Mouse (Mus musculus): ENCODE data around the gene Hist1h2bf. TPM values are rescaled to one million over a fixed set of nuclear protein-coding genes. Genes with fewer than 3 reads are reported as not detected.
"Not testable (repeated sequence)": the region's sequence is repeated elsewhere in the genome, so short reads cannot be mapped to it uniquely, and the experiment has no call there.

Gene Hist1h2bf
- polyA plus RNA-seq, 1 experiment from 2014 or later: 3.0 TPM

GRCm38 (mm10) chr13:23585029-23585441 lies 11.0 kb upstream of the Hist1h2bf start:
- peak overlapping the region; percentile 95 for H3K27ac ChIP-seq
- WGBS: under 1% methylated on average over 21 of the region's 21 CpGs
- ATAC-seq (ENCODE audit: low FRiP score): peak; percentile 2; the same call in 1 of the 2 replicates

GRCm38 (mm10) chr13:23584331-23584730 lies 10.3 kb upstream of the Hist1h2bf start:
- ATAC-seq (ENCODE audit: low FRiP score): no peak
- peak overlapping the region; percentile 47 for H3K4me3 ChIP-seq
- peaks cover 32% of the 10 kb centered on the region for H3K4me1 ChIP-seq (replicated peaks)
- H3K27me3 ChIP-seq: no peaks in the 10 kb centered on the region
- H3K4me2 ChIP-seq: peak overlapping the region; percentile 82
- H3K27ac ChIP-seq: peak overlapping the region; percentile 95
- H3K9ac ChIP-seq: peak overlapping the region; percentile 80
- no peaks in the 10 kb centered on the region for H3K36me3 ChIP-seq
- no peaks in the 10 kb centered on the region for H3K9me3 ChIP-seq

More at GRCm38 (mm10) chr13:23585029-23585441, 11.0 kb upstream of the Hist1h2bf start:
- peak overlapping the region; percentile 47 for H3K4me3 ChIP-seq
- no peaks in the 10 kb centered on the region for H3K27me3 ChIP-seq
- peaks cover 32% of the 10 kb centered on the region for H3K4me1 ChIP-seq (replicated peaks)
- no peaks in the 10 kb centered on the region for H3K36me3 ChIP-seq
- H3K9me3 ChIP-seq: no peaks in the 10 kb centered on the region
- peak overlapping the region; percentile 80 for H3K9ac ChIP-seq
- H3K4me2 ChIP-seq: peak overlapping the region; percentile 82

GRCm38 (mm10) chr13:23583387-23584068 lies 9.5 kb upstream of the Hist1h2bf start:
- H3K36me3 ChIP-seq: no peaks in the 10 kb centered on the region
- H3K9me3 ChIP-seq: no peaks in the 10 kb centered on the region
- no peaks in the 10 kb centered on the region for H3K27me3 ChIP-seq
- H3K4me1 ChIP-seq (replicated peaks): peaks cover 32% of the 10 kb centered on the region
- H3K9ac ChIP-seq: no peak overlapping the region
- peak overlapping the region; percentile 82; the same call in 1 of the 2 replicates for H3K4me2 ChIP-seq
- peak overlapping the region; percentile 31; the same call in 1 of the 2 replicates for H3K27ac ChIP-seq
- ATAC-seq (ENCODE audit: low FRiP score): no peak
- H3K4me3 ChIP-seq: no peak overlapping the region

DNA sequence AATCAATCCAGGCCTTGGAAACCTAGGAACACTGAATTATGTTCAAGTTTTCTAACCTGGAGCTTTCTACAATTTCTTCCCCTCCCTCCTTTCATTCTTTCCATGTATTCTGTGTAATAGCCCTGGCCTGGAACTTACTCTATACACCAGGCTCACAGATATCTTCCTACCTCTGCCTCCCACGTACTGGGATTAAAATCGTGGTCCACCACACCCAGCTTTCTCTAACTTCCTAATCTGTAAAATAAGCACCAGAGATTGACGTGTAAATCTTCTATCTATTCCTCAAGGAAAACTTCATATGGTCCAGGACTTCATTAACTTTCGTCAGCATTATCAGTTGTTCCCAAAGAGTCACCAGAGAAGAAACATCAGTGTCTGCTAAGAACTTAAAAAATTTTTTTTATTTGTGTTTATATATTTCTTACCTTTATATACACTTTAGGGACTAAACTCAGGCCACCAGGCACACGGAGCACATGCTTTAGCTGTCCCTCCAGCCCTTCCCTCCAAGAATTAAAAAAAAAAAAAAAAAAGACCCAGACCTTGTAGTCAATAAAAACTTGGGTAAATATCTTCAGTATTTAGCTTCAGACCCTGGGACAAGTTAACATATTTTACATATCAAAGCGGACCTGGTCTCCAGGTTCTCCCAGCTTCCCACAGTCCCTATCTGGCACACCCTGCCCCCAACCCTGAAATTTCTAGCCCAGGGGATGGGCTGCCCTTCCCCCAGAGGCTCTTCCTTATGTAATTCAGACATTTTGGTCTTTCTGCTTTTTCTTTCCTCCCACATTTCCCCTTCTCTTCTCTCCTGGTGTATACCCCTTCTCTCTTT lies 8.4 kb upstream of the Hist1h2bf start:
- no peak for ATAC-seq (ENCODE audit: low FRiP score)
- Histone ChIP-seq H3K36me3 (no peaks in the 10 kb centered on the region), H3K9me3 (no peaks in the 10 kb centered on the region), H3K27ac (peak overlapping the region; percentile 89), H3K4me1 (replicated peaks) (peaks cover 32% of the 10 kb centered on the region), H3K4me2 (peak overlapping the region; percentile 92), H3K4me3 (peak overlapping the region; percentile 50), H3K9ac (peak overlapping the region; percentile 79), H3K27me3 (no peaks in the 10 kb centered on the region)
- 6% methylated on average over 6 of the region's 6 CpGs for WGBS

DNA sequence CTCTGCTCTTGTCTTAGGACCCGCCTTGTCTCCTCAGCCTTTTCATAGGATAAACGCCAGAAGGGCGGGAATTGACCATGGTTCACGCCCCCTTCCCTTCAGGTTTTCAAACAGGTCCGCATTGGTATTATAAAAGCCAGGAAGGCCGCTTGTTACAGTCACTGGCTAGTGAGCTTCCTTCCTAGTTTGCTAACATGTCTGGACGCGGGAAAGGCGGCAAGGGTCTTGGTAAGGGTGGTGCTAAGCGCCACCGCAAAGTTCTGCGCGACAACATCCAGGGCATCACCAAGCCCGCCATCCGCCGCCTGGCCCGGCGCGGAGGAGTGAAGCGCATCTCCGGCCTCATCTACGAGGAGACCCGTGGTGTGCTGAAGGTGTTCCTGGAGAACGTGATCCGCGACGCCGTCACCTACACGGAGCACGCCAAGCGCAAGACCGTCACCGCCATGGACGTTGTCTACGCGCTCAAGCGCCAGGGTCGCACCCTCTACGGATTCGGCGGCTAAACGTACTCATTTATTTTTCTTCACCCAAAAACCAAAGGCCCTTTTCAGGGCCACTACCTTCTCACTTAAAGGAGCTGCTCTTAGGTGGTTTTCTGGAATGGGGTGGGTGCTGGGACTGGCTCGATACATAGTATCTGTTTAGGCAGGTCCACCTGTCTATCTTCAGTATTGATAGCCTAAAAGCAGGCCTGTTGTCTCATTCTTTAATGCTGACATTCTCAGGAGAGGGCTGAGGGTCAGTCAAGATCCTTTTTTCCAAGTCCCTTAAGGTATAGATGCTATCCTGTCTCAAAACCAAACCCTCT lies 7.6 kb upstream of the Hist1h2bf start, which contains the start of gene Hist1h4d:
Gene Hist1h4d (plus strand): TSS at position 191 of the 811 bp plus-strand sequence.
- under 1% methylated on average over 43 of the region's 43 CpGs for WGBS
- Histone ChIP-seq H3K27me3 (no peaks in the 10 kb centered on the region), H3K9ac (peak within 1 kb of the TSS; percentile 79), H3K4me2 (peak within 1 kb of the TSS; percentile 92), H3K4me3 (peak within 1 kb of the TSS; percentile 50), H3K4me1 (replicated peaks) (peaks cover 37% of the 10 kb centered on the region), H3K27ac (peak within 1 kb of the TSS; percentile 89), H3K36me3 (no peaks in the 10 kb centered on the region), H3K9me3 (no peaks in the 10 kb centered on the region)
- peak; percentile 91 for ATAC-seq (ENCODE audit: low FRiP score)

DNA sequence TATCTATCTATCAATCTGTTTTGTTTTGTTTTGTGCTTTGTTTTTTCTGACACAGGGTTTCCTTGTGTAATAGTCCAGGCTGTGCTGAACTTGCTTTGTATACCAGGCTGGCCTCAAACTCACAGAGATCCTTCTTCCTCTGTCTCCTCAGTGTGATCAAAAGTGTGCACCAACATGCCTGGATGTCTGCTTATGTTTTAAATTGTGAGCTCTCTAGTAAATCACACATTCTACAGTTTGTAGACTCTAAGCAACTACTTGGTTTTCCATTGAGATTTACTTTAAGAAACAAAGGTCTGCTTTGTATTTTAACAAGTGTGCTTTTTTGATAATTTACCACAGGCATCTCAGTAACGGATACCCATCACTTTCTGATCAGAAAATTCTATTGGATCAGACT lies 3.8 kb upstream of the Hist1h2bf start:
- no peaks in the 10 kb centered on the region for H3K27me3 ChIP-seq
- 90% methylated on average over 1 of the region's 1 CpGs for WGBS
- H3K9me3 ChIP-seq: no peaks in the 10 kb centered on the region
- H3K4me2 ChIP-seq: no peak overlapping the region
- H3K4me3 ChIP-seq: no peak overlapping the region
- ATAC-seq (ENCODE audit: low FRiP score): no peak
- H3K27ac ChIP-seq: no peak overlapping the region
- H3K36me3 ChIP-seq: no peaks in the 10 kb centered on the region
- H3K4me1 ChIP-seq (replicated peaks): peaks cover 36% of the 10 kb centered on the region
- H3K9ac ChIP-seq: no peak overlapping the region

DNA sequence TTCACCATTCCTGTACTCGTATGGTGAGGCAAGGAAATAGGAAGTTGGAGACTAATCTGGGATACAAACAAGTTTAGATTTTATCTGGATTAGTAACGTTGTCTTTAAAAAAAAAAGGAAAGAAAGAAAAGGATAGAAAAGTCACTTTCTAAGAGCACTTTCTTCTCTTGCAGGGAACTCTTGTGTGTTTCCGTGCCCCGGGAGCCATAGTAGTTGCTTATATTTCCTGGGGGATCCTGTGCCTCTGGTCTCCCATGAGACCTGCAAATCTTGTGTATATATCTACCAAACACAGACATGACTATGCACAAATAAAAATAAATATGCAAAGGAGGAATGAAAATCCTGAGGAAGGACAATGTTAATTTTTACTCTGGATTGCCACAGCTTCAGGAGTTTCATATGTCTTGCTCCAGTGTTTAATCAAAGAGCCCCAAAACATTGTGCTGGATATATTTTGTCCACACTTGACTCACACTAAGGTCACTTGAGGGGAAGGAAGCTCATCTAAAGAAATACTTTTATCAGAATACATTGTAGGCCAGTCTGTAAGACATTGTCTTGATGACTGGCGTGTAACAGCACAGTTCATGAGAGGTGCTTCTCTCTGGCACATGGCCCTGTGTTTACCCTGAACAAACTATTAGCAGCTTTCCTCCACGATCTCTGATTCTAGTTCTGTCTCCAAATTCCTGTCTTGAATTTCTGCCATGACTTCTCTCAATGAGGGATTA lies 3.1 kb upstream of the Hist1h2bf start:
- H3K27me3 ChIP-seq: no peaks in the 10 kb centered on the region
- H3K27ac ChIP-seq: 0 out of 2 replicates have a peak overlapping the region, but pooled peaks have one; percentile 82
- H3K9ac ChIP-seq: peak overlapping the region; percentile 77; the same call in 1 of the 2 replicates
- H3K4me1 ChIP-seq (replicated peaks): peaks cover 37% of the 10 kb centered on the region
- 53% methylated on average over 6 of the region's 6 CpGs for WGBS
- peak overlapping the region; percentile 42; the same call in 1 of the 2 replicates for H3K4me3 ChIP-seq
- ATAC-seq (ENCODE audit: low FRiP score): no peak
- H3K4me2 ChIP-seq: peak overlapping the region; percentile 69
- no peaks in the 10 kb centered on the region for H3K36me3 ChIP-seq
- no peaks in the 10 kb centered on the region for H3K9me3 ChIP-seq

DNA sequence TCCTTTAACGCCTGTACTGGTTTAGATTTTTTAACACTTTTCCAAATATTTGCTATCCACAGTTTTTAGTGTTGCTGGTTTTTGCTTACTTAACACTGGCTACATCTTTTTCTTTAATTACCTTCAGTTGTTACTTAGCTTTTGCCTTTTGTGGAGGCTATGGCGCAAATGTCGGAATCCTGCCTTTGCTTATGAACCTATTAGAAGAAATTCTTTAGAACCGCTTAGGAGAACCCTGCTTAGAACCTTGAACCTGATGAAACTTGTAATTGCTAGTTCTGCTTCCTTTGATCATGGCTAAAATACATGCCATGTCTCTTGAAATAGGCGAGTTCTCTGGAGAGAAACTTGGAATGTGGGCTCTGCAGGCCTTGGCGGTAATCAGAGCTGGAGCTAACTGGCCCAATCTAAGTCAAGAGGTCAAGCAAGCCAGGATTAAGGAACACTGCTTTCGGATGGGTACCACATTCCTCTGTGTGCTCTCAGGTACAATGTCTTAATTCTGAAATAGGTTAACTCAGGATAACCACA lies 2.4 kb upstream of the Hist1h2bf start:
- peak overlapping the region; percentile 42 for H3K4me3 ChIP-seq
- ATAC-seq (ENCODE audit: low FRiP score): no peak
- H3K9me3 ChIP-seq: no peaks in the 10 kb centered on the region
- H3K4me1 ChIP-seq (replicated peaks): peaks cover 37% of the 10 kb centered on the region
- peak overlapping the region; percentile 69 for H3K4me2 ChIP-seq
- H3K27me3 ChIP-seq: no peaks in the 10 kb centered on the region
- peak overlapping the region; percentile 82; the same call in 1 of the 2 replicates for H3K27ac ChIP-seq
- WGBS: 3% methylated on average over 7 of the region's 7 CpGs
- H3K36me3 ChIP-seq: no peaks in the 10 kb centered on the region
- H3K9ac ChIP-seq: peak overlapping the region; percentile 77

DNA sequence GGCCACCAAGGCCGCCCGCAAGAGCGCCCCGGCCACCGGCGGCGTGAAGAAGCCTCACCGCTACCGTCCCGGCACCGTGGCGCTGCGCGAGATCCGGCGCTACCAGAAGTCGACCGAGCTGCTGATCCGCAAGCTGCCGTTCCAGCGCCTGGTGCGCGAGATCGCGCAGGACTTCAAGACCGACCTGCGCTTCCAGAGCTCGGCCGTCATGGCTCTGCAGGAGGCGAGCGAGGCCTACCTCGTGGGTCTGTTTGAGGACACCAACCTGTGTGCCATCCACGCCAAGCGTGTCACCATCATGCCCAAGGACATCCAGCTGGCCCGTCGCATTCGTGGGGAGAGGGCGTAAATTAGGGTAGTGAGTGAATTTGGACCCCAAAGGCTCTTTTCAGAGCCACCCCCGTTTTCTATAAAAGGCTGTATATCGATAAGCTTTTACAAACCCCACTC lies 1.9 kb upstream of the Hist1h2bf start:
- Histone ChIP-seq H3K4me1 (replicated peaks) (peaks cover 37% of the 10 kb centered on the region), H3K4me2 (peak overlapping the region; percentile 69), H3K4me3 (peak overlapping the region; percentile 42), H3K27ac (peak overlapping the region; percentile 82), H3K9ac (peak overlapping the region; percentile 77)
- not testable (repeated sequence) for ATAC-seq (ENCODE audit: low FRiP score); H3K9me3 ChIP-seq; H3K36me3 ChIP-seq; H3K27me3 ChIP-seq
- under 1% methylated on average over 15 of the region's 40 CpGs for WGBS

GRCm38 (mm10) chr13:23575271-23575851 lies 1.4 kb upstream of the Hist1h2bf start, which contains the start of gene Hist1h3d:
Gene Hist1h3d, plus strand, starts transcription at chr13:23575763.
- Histone ChIP-seq H3K9ac (peak within 1 kb of the TSS; percentile 77), H3K9me3 (no peaks in the 10 kb centered on the region), H3K36me3 (no peaks in the 10 kb centered on the region), H3K4me2 (peak within 1 kb of the TSS; percentile 69), H3K4me1 (replicated peaks) (peaks cover 37% of the 10 kb centered on the region), H3K27me3 (no peaks in the 10 kb centered on the region), H3K27ac (peak within 1 kb of the TSS; percentile 85), H3K4me3 (peak within 1 kb of the TSS; percentile 42)
- WGBS: under 1% methylated on average over 18 of the region's 18 CpGs
- ATAC-seq (ENCODE audit: low FRiP score): peak; percentile 40

Measured in hindbrain, embryonic 13.5 days (tissue).